Mouse (Mus musculus): ENCODE measurements around the gene Lamb2.

Lamb2 gene

DNA sequence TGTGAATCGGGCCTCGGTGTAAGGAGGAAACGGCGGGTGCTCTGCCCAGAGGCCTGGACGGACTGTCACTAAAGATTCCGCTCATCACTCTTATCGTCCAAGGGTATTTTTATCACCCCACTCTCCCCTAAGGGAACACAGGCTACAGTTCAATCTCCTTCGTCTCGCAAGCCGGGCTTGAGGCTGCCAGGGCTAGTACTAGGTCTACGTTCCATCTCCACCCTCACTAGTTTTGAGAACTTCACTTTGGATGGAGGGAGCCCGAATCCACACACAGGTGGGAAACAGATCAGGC is 11.7 kb downstream of the Lamb2 start:
- no peak for DNase-seq (ENCODE audit: low spot score in 2 of 2)

DNA sequence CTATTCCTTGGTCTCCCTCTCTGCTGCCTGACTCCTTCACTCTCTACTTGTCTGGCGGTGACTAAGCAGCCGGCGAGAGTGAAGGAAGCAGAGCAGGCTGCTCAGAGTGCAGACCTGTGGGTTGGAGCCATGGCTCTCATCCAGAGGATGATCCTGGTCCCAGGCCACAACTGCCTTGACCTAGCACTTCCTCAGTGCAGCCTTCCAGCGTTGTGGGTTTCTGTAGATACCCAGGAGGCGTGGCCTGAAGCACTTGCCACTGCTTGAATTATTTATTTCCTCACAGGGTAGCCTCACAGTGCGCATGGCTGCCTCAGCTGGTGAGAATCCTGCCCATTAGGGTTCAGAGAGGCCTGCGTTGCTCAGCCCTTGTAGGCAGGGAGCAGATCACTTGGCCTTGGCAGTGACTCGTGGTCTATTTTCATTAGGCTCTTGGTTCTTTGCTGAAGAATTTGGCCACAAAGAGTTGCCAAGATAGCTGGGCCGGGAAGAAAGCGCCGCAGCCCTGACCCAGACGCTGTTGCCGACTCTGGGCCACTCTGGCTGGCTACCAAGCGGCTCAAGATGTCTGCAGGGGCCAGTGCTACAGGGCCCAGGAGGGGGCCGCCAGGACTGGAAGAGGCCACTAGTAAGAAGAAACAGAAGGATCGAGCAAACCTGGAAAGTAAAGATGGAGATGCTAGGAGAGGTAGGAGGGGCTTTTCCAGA is 12.7 kb downstream of the Lamb2 start:
- DNase-seq (ENCODE audit: low spot score in 2 of 2), result peak in 1 of 2 experiments; percentile 26

DNA sequence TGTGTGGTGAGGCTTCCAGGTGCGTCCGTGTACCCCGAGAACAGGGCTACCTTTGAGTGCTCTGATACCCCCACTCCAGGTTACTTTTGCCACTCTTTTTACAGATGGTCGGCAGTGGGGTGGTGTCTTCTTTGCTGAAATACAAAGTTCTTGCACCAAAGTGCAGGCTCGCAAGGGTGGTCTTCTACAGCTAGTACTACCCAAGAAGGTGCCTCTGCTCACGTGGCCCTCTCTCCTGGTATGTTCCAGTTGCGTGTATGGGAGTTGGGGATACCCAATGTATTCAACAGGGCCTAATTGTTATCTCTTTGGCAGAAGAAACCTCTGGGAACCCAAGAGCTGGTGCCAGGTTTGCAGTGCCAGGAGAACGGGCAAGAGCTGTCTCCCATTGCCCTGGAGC is 13.7 kb downstream of the Lamb2 start:
- no peak for DNase-seq (ENCODE audit: low spot score in 2 of 2)

DNA sequence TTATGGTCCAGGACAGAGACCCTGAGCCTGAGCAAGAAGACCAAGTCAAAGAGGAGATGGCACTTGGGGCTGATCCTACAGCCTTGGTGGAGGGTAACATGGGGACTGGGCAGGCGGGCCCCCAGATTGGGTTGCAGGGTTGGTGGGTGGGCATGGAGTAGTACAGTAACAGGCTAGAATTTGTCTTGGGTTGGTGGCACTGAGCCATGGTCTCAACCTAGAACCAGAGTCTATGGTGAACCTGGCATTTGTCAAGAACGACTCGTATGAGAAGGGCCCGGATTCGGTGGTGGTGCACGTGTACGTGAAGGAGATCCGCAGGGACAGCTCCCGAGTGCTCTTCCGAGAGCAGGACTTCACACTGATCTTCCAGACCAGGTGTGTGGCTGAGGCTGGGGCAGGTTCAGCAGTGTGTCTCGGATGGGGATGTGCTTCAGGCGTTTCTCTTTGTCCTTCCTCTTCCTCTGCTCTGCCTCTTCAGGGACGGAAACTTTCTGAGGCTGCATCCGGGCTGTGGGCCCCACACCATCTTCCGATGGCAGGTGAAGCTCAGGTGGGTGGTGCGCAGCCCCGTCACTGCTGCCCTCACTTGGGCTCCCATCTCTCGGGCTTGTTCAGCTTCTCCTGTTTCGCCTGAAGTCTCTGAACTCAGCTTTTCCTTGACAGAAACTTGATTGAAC is 14.8 kb downstream of the Lamb2 start:
- DNase-seq (ENCODE audit: low spot score in 2 of 2), result no peak

DNA sequence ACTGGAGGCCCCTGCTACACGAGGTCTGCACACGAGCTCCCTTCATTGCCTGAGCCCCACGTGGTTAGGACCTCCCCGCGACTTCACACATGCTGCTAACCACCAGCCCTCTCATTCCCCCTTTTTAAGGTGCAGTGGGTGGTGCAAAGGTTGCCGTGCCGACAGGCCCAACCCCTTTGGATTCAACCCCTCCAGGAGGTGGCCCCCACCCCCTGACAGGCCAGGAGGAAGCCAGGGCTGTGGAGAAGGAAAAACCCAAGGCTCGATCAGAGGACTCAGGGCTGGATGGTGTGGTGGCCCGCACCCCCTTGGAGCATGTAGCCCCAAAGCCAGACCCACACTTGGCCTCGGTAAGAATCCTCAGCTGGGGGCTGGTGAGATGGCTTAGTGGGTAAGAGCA is 15.4 kb downstream of the Lamb2 start:
- no peak for DNase-seq (ENCODE audit: low spot score in 2 of 2)

DNA sequence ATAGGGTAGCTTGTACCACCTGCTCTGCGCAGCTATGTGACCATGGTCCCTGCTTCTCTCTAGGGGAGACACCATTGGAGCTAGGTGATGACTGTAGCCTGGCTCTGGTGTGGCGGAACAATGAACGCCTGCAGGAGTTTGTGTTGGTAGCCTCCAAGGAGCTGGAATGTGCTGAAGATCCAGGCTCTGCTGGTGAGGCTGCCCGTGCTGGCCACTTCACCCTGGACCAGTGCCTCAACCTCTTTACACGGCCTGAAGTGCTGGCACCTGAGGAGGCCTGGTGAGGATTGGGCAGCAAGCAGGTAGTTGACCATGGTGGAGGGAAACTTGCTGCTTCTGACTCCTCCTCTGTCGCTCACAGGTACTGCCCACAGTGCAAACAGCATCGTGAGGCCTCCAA is 19.7 kb downstream of the Lamb2 start:
- no peak for DNase-seq (ENCODE audit: low spot score in 2 of 2)

DNA sequence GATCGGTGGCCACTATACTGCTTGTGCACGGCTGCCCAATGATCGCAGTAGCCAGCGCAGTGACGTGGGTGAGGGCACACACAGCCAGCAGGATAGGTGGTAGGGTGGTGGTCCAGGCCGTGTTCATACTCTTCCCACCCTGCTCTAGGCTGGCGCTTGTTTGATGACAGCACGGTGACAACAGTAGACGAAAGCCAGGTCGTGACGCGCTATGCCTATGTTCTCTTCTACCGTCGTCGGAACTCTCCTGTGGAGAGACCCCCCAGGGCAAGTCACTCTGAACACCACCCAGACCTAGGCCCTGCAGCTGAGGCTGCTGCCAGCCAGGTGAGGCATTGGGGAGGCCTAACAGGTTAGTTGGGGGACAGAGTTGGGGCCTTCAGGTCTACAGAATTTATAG is 20.4 kb downstream of the Lamb2 start:
- no peak for DNase-seq (ENCODE audit: low spot score in 2 of 2)

DNA sequence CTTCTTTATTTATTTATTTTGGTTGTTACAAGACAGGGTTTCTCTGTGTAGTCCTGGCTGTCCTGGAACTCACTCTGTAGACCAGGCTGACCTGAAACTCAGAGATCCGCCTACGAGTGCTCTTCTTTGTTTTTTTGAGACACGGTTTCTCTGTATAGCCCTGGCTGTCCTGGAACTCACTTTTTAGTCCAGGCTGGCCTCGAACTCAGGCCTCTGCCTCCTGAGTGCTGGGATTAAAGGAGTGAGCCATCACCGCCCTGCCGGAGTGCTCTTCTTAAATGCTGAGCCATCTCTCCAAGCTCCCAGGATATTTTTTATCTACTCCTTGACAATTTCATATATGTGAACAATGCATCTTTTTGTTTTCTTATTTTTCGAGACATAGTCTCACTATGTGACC is 27.4 kb downstream of the Lamb2 start:
- DNase-seq (ENCODE audit: low spot score in 2 of 2), result no peak

DNA sequence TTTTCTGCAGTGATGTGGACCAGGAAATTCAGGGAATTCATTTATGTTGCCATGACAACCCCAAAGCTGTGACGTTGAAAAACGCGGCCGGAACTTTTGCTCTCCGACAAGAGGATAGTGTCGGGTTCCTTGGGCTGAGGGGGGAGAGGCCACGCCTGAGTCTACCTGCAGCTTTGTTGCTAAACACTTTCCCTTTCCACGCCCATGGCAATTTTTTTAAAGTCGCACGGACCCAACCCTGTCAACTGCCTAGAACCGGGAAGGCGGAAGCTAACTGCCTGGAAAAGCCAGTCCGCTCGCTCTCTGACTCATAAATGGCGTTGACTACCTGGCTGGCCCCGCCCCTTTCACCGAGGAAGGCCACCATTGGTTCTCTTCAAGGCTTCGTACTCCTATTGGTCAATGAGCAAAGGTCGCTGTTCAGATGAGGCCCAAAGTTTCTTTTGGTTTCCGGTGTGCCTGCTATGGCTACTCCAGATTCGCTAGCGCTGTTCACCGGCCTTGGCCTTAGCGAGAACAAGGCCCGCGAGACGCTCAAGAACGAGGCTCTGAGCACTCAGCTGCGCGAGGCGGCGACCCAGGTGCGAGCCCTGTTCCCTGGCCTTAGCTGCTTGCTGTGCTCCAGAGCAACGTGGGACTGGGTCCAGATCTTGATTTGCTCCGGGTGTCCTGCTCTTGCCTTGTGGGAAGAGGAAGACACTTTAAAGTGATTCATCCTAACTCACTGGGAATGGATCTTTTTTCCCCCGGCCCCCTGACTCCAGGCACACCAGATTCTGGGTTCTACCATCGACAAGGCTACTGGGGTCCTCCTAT is 28.3 kb downstream of the Lamb2 start, which contains the start of gene Qars:
Gene Qars, plus strand, starts transcription at position 88 of the 816 bp plus-strand sequence.
- DNase-seq (ENCODE audit: low spot score in 2 of 2), result peak; percentile 95 to 97

DNA sequence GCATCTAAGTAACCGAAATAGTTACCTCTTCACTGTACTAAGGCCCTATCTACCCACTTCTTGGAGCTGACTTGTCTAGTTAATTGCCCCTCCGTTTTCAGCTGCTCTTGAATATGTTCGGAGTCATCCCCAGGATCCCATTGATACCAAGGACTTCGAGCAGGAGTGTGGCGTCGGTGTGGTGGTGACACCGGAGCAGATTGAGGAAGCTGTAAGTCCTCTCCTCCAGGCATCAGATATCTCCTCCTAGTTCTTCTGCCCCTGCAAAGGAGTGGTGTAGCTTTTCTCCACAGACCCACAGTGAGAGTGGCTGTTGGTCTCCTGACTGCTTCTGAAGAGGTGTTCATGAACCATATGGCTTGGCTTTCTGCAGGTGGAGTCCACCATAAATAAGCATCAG is 29.2 kb downstream of the Lamb2 start:
- DNase-seq (ENCODE audit: low spot score in 2 of 2), result no peak

DNA sequence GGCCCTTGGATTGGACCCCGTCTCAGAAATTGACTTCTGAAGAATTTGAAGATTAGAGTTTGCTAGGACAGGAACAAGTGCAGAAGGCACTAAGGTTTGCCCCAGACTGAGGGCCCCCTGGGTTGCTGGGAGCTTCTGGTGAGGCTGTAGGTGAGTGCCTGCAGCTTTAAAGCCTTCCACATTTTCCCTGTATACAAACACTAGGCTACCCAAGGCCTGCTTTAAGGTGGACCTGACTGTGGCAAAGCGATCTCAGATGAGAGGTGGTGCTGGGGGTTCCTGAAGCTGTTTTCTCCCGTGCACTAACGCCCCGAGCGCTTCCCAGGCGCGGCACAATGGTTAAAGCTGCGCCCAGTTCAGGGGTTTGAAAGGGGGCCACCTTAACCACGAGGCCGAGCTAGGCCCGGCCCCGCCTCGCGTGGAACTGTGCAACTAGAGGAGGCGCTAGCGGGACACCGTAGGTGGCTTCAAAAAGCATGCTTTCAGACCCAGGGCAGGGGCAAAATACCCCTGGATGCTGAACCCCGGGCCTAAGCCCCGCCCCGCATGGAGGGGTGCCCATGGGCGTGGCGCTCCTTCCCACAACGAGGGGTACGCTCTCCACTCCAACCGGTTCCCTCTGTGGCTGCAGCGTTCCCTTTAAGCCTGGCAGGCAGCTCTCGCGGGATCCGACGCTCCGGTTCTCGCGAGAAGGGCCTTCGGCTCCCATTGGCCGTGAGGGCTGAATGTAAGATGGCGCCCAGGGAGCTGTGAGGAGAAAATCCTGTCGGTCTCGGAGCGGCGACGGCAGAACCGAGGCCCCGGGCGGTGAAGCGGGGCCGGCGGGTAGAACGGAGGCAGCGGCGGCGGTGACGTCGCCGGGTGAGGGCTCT is 37.1 kb downstream of the Lamb2 start, which contains the start of gene Qrich1:
Gene Qrich1, plus strand, starts transcription at position 427 of the 872 bp plus-strand sequence.
- peak; percentile 95 to 97 for DNase-seq (ENCODE audit: low spot score in 2 of 2)

DNA sequence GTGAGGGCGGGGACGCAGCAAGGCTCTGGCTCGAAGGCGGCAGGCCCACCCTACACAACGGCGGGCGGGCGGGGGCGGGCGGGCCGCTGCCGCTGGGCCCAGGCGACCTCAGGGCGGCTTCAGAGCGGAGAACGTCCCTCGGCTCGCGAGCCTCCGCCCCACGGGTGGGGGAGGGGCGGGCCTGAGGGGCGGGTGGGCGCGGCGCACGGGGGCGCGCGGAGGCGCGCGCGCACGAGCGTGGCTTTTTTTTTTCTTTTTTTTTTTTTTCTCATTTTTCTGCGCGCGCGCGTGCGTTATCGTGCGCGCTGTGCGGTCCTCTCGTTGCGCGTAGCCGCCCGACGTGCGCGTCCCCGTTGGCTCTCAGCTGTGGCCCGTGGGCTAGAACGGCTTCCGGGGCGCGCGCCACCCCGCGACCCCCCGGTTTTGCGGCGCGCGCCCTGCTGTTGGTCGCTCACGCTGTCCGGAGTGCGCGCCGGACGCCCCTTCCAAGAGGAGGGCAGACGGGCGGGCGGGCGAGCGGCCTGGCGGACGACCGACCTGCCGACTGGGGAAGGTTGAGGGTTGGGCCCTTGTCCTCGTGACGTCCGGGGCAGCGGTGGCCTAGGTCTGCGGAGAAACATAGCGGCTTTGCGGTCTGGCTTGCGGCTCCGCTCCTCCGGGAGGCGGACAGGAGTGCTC is 37.9 kb downstream of the Lamb2 start:
- DNase-seq (ENCODE audit: low spot score in 2 of 2), result peak; percentile 75

DNA sequence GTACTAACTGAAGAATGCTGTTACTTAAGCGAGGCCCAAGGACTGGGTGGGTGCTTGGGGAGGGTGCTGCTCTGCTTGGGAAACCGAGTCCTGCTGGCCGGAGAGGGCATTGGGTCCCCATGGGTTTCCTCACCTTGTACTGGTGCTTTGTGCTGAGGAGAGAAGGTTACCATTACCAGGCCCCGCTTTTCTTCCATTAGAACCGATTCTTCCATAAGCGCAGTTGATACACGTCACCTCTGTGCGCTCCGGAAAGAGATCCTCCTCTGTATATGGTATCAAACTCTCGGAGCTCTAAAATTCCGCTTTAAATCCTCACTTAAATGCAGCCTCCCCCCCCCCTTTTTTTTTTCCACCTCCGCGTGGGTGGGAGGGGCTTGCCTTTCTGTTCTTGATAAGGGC is 38.4 kb downstream of the Lamb2 start:
- DNase-seq (ENCODE audit: low spot score in 2 of 2), result no peak

DNA sequence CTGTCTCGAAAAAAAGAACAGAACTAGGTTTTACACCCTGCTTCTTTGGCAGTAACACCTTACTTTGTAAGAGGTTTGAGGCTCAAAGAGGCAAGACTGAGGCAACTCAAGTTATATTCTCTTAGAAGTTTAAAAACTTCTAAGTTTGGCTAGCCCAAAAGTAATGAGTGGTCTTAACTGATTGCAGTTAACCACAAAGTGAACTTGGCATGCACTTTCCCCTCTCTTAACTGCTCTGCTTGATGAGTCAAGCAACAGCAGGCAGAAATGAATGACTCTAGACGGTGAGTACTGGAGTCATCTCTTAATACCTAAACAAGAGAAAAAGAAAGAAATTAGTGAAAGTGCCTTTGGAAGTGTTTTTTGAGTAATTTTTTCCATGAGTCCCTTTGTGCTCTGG is 42.1 kb downstream of the Lamb2 start:
- DNase-seq (ENCODE audit: low spot score in 2 of 2), result no peak

DNA sequence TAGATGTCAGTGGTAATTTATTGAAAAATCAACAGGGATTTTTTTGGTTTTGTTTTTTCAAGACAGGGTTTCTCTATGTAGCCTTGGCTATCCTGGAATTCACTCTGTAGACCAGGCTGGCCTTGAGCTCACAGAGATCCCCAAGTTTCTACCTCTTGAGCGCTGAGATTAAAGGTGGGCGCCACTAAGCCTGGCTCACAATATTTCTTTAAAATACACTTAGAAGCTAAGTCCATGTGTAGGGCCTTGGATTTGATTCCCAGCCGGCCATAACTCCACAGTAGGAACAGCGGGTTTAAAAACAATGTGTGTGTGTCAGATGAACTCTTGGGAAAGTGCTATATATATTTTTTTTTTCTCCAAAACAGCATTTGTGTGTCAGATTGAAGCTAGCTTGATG is 43.8 kb downstream of the Lamb2 start:
- DNase-seq (ENCODE audit: low spot score in 2 of 2), result no peak

DNA sequence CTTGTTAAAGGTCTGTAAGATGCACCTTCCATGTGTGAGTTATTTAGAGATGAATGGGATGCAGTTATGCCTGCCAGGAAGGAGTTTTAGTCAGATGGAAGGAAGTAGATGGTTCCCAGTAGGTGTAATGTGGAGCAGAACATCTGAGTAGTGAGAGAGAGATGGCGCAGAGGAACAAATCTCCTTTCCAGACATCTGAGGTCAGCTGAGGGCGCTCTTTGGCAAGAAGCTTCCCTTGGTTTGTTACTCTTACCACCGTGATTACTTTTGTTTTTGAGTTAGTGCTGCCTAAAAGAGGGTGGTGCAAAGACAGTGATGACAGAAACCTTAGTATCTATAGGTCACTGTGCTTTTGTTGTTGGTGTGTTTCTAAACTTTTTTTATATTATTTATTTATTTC is 45.9 kb downstream of the Lamb2 start:
- DNase-seq (ENCODE audit: low spot score in 2 of 2), result no peak

DNA sequence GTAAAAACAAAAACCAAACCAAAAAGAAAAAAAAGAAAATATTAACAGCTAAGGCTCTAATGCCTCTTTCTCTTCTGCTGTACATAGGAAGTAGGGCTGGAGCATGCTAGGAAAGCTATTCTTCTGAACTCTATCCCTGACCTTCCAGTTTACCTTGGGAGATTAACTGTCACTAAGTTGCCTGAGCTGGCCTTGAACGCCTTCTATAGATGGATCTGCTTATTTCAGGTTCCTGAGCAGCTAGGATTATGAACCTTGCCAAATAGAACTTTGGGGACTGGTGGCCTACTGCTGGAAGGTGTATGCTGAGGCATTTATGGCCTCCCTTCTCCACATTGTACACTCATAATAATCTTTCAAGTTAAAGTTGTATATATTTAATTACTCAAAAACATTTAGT is 51.4 kb downstream of the Lamb2 start:
- no peak for DNase-seq (ENCODE audit: low spot score in 2 of 2)

DNA sequence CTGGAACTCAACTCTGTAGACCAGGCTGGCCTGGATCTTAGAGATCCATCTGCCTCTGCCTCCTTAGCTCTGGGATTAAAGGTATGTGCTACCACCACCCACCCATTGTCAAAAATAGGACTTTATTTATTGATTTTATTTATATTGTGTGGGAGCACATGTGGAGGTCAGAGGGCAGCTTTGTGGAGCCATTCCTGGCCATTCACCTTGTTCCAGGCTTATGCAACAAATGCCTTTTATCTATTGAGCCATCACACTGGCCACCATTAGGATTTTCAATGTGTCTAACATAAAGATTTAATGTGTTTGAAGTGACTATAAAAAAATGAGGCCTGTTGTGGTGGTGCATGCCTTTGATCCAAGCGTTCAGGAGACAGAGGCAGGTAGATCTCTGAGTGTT is 52.0 kb downstream of the Lamb2 start:
- DNase-seq (ENCODE audit: low spot score in 2 of 2), result no peak

All from heart, adult 9 months (tissue).